ENCODE assay signal across 7 mouse cellular contexts in genomic region chr5:124354574-124355424, GRCm38 (mm10). TPM values are rescaled to one million over a fixed set of nuclear protein-coding genes. Genes with fewer than 3 reads are reported as not detected.
DNase-seq lines count a peak whose midpoint lies in the region; ATAC-seq and TF ChIP-seq lines count a peak whose summit lies in the region.

No protein-coding gene starts in this region.

- H3K9me3 ChIP-seq in E14TG2a.4 (ENCODE audit: low read length) = no peaks in the 10 kb centered on the region
- no peaks in the 10 kb centered on the region for H3K9me3 ChIP-seq in embryonic facial prominence, embryonic 11.5 days (replicated peaks; ENCODE audit: control insufficient read depth, low read length)
- H3K9me3 ChIP-seq in heart, embryonic 15.5 days (replicated peaks) = no peaks in the 10 kb centered on the region
- no peaks in the 10 kb centered on the region for H3K9me3 ChIP-seq in kidney, postnatal 0 days (replicated peaks; ENCODE audit: low read length)

- WGBS in embryonic facial prominence, embryonic 11.5 days = under 1% methylated on average over 47 of the region's 60 CpGs
- under 1% methylated on average over 36 of the region's 60 CpGs for WGBS in heart, embryonic 15.5 days
- whole genome bisulfite sequencing in kidney, postnatal 0 days = under 1% methylated on average over 32 of the region's 60 CpGs
- WGBS in spleen, adult 2 months = under 1% methylated on average over 30 of the region's 60 CpGs

- peak overlapping the region; percentile 99 for H3K27ac ChIP-seq in embryonic facial prominence, embryonic 11.5 days (replicated peaks; ENCODE audit: low read depth, low read length)
- peak overlapping the region; percentile 99 for H3K27ac ChIP-seq in heart, embryonic 15.5 days
- peak overlapping the region; percentile 97 for H3K27ac ChIP-seq in kidney, postnatal 0 days
- H3K27ac ChIP-seq in spleen, adult 2 months (ENCODE audit: insufficient read depth, low read length) = peak overlapping the region; percentile 53; the same call in 1 of the 2 replicates

- H3K27me3 ChIP-seq in E14TG2a.4 (ENCODE audit: insufficient read depth, low read length) = no peaks in the 10 kb centered on the region
- no peaks in the 10 kb centered on the region for H3K27me3 ChIP-seq in embryonic facial prominence, embryonic 11.5 days (ENCODE audit: control insufficient read depth, insufficient read depth, low read length)
- no peaks in the 10 kb centered on the region for H3K27me3 ChIP-seq in heart, embryonic 15.5 days
- H3K27me3 ChIP-seq in kidney, postnatal 0 days (ENCODE audit: insufficient read depth, low read length) = no peaks in the 10 kb centered on the region
- H3K27me3 ChIP-seq in spleen, adult 2 months (ENCODE audit: control insufficient read depth, insufficient read depth, low read length) = no peaks in the 10 kb centered on the region

- H3K4me3 ChIP-seq in E14TG2a.4 (replicated peaks; ENCODE audit: low read length) = peak overlapping the region; percentile 93
- H3K4me3 ChIP-seq in embryonic facial prominence, embryonic 11.5 days (ENCODE audit: low read depth, low read length) = peak overlapping the region; percentile 99
- peak overlapping the region; percentile 97 for H3K4me3 ChIP-seq in heart, embryonic 15.5 days
- H3K4me3 ChIP-seq in kidney, postnatal 0 days (replicated peaks; ENCODE audit: low read depth, low read length) = peak overlapping the region; percentile 96
- H3K4me3 ChIP-seq in spleen, adult 2 months (ENCODE audit: extremely low read depth, insufficient read depth, insufficient read length) = peak overlapping the region; percentile 66

- H3K4me2 ChIP-seq in embryonic facial prominence, embryonic 11.5 days (ENCODE audit: low read depth, low read length) = peak overlapping the region; percentile 63
- peak overlapping the region; percentile 94 for H3K4me2 ChIP-seq in heart, embryonic 15.5 days
- H3K4me2 ChIP-seq in kidney, postnatal 0 days (ENCODE audit: low read length) = peak overlapping the region; percentile 64

- peak; percentile 26 for DNase-seq in T-cell, adult 2 months (ENCODE audit: low spot score)
- DNase-seq in embryonic facial prominence, embryonic 11.5 days (ENCODE audit: low spot score) = peak; percentile 71
- peak; percentile 82 for DNase-seq in kidney, postnatal 0 days (ENCODE audit: low spot score)
- peak; percentile 30 to 32 for DNase-seq in spleen, adult 2 months (ENCODE audit: low read depth in 1 of 2, low spot score in 2 of 2)

- TF ChIP-seq CTCF in E14TG2a.4 (conservative IDR thresholded peaks at IDR 0.05; ENCODE audit: low read length) = no peak
- TF ChIP-seq CTCF in kidney, postnatal 0 days (IDR thresholded peaks at IDR 0.05; ENCODE audit: low read depth) = no peak
- TF ChIP-seq CTCF in spleen, adult 2 months (IDR thresholded peaks at IDR 0.05; ENCODE audit: extremely low read depth, insufficient read depth, insufficient read length, insufficient replicate concordance) = no peak

- H3K4me1 ChIP-seq in E14TG2a.4 (replicated peaks; ENCODE audit: low read depth, low read length) = peaks cover 63% of the 10 kb centered on the region
- peaks cover 12% of the 10 kb centered on the region for H3K4me1 ChIP-seq in embryonic facial prominence, embryonic 11.5 days (ENCODE audit: control insufficient read depth, insufficient read depth, low read length)
- peaks cover 27% of the 10 kb centered on the region for H3K4me1 ChIP-seq in heart, embryonic 15.5 days (replicated peaks)
- H3K4me1 ChIP-seq in kidney, postnatal 0 days (replicated peaks; ENCODE audit: insufficient read depth, low read length) = peaks cover 14% of the 10 kb centered on the region
- H3K4me1 ChIP-seq in spleen, adult 2 months (ENCODE audit: control insufficient read depth, insufficient read depth, insufficient read length) = peaks cover 28% of the 10 kb centered on the region

- TF ChIP-seq POLR2A in spleen, adult 2 months (IDR thresholded peaks at IDR 0.05; ENCODE audit: low read depth, low read length) = no peak

- no peak; the same call in 1 of the 2 replicates for ATAC-seq in embryonic facial prominence, embryonic 11.5 days (replicated peaks; ENCODE audit: insufficient number of reproducible peaks, low FRiP score, low TSS enrichment, low read depth)
- peak; percentile 43 for ATAC-seq in heart, embryonic 15.5 days (replicated peaks; ENCODE audit: insufficient number of reproducible peaks, insufficient read depth, low FRiP score, low read depth)
- peak; percentile 60 for ATAC-seq in kidney, postnatal 0 days (replicated peaks; ENCODE audit: low FRiP score, low read depth)
- peak; percentile 47 for ATAC-seq in megakaryocyte, adult 5-6 weeks (ENCODE audit: poor library complexity, severe bottlenecking)

- peaks cover 21% of the 10 kb centered on the region for H3K36me3 ChIP-seq in E14TG2a.4 (ENCODE audit: insufficient read depth, low read length)
- H3K36me3 ChIP-seq in embryonic facial prominence, embryonic 11.5 days (replicated peaks; ENCODE audit: control insufficient read depth, insufficient read depth, low read depth, low read length) = no peaks in the 10 kb centered on the region
- H3K36me3 ChIP-seq in heart, embryonic 15.5 days = no peaks in the 10 kb centered on the region
- no peaks in the 10 kb centered on the region for H3K36me3 ChIP-seq in kidney, postnatal 0 days (ENCODE audit: insufficient read depth, low read length)
- no peaks in the 10 kb centered on the region for H3K36me3 ChIP-seq in spleen, adult 2 months (ENCODE audit: control insufficient read depth, insufficient read depth, low read length)

- H3K9ac ChIP-seq in embryonic facial prominence, embryonic 11.5 days (replicated peaks; ENCODE audit: low read length) = peak overlapping the region; percentile 100
- H3K9ac ChIP-seq in heart, embryonic 15.5 days = peak overlapping the region; percentile 99
- peak overlapping the region; percentile 99 for H3K9ac ChIP-seq in kidney, postnatal 0 days (ENCODE audit: low read depth, low read length)

RNA-seq across cellular contexts. Expression of gene Cdk2ap1, which starts 8.1 kb away (rescaled TPM):
- 189 and 410 TPM in 2 replicates for polyA plus RNA-seq in embryonic facial prominence, embryonic 11.5 days (2014; fragmentation: Nextera tagmentation; extraction: Ambion mirVana)
- polyA plus RNA-seq in heart, embryonic 15.5 days (2015; fragmentation: Nextera tagmentation; extraction: Ambion mirVana) = 87.9 and 109 TPM in 2 replicates
- 57.7 and 131 TPM in 2 replicates for polyA plus RNA-seq in kidney, postnatal 0 days (2015; fragmentation: Nextera tagmentation; extraction: Ambion mirVana)
- total RNA-seq in megakaryocyte, adult 5-6 weeks (2015) = 150 and 158 TPM in 2 replicates
- total RNA-seq in megakaryocyte, adult 5-6 weeks (2017) = 111 and 145 TPM in 2 replicates
- polyA plus RNA-seq in spleen, adult 2 months (2012; rRNA removed) = 60.4 and 69.3 TPM in 2 replicates

RNA-seq across cellular contexts. Expression of gene 2810006K23Rik, which starts 26.9 kb away (rescaled TPM):
- polyA plus RNA-seq in embryonic facial prominence, embryonic 11.5 days (2014; fragmentation: Nextera tagmentation; extraction: Ambion mirVana) = 14.7 and 15.8 TPM in 2 replicates
- 17.4 and 19.0 TPM in 2 replicates for polyA plus RNA-seq in heart, embryonic 15.5 days (2015; fragmentation: Nextera tagmentation; extraction: Ambion mirVana)
- polyA plus RNA-seq in kidney, postnatal 0 days (2015; fragmentation: Nextera tagmentation; extraction: Ambion mirVana) = 12.0 and 13.9 TPM in 2 replicates
- 4.6 and 9.0 TPM in 2 replicates for total RNA-seq in megakaryocyte, adult 5-6 weeks (2015)
- total RNA-seq in megakaryocyte, adult 5-6 weeks (2017) = 7.6 and 14.2 TPM in 2 replicates
- polyA plus RNA-seq in spleen, adult 2 months (2012; rRNA removed) = 2.7 and 4.2 TPM in 2 replicates

RNA-seq across cellular contexts. Expression of gene Mphosph9, which starts 27.0 kb away (rescaled TPM):
- polyA plus RNA-seq in embryonic facial prominence, embryonic 11.5 days (2014; fragmentation: Nextera tagmentation; extraction: Ambion mirVana) = 14.7 and 17.4 TPM in 2 replicates
- 10.2 TPM in 2 replicates for polyA plus RNA-seq in heart, embryonic 15.5 days (2015; fragmentation: Nextera tagmentation; extraction: Ambion mirVana)
- polyA plus RNA-seq in kidney, postnatal 0 days (2015; fragmentation: Nextera tagmentation; extraction: Ambion mirVana) = 5.2 and 6.0 TPM in 2 replicates
- 8.7 and 9.6 TPM in 2 replicates for total RNA-seq in megakaryocyte, adult 5-6 weeks (2015)
- total RNA-seq in megakaryocyte, adult 5-6 weeks (2017) = 21.2 and 24.4 TPM in 2 replicates
- polyA plus RNA-seq in spleen, adult 2 months (2012; rRNA removed) = 3.8 and 4.4 TPM in 2 replicates

Comparison
In these comparisons a context has a peak if more than half of its experiments do, and no peak if none do; other contexts are left out.
1. DNase-seq: peak in every context shown above with its lines; median percentile 82 in kidney, postnatal 0 days; 71 in embryonic facial prominence, embryonic 11.5 days; 31 in spleen, adult 2 months; 26 in T-cell, adult 2 months.